Mouse (Mus musculus) liver, embryonic 16.5 days (tissue): ENCODE results near the gene Zfhx2. TPM values are rescaled to one million over a fixed set of nuclear protein-coding genes. Genes with fewer than 3 reads are reported as not detected.

Experiments
- ATAC-seq: fragments of 200-750 bp; cut with Nextera tagmentation; 2 replicates; pipeline ENCODE4 v1.8.0; 2017; ENCODE audit warnings: low read depth, mild to moderate bottlenecking, moderate number of reproducible peaks, moderate library complexity
- H3K27ac ChIP-seq: fragments of 300-500 bp; sonication (generic); 2 replicates; pipeline ENCODE4 v1.5.1; 2014; ENCODE audit warnings: mild to moderate bottlenecking, low read length
- H3K27me3 ChIP-seq: fragments of 300-500 bp; sonication (generic); 2 replicates; pipeline ENCODE4 v1.6.1; 2014; ENCODE audit warnings: low read depth, low read length, mixed read lengths; ENCODE audit not compliant: control insufficient read depth, insufficient read depth
- H3K36me3 ChIP-seq: fragments of 300-500 bp; sonication (generic); 2 replicates; pipeline ENCODE4 v1.6.1; 2014; ENCODE audit warnings: mild to moderate bottlenecking; ENCODE audit not compliant: control insufficient read depth, insufficient read depth
- H3K4me1 ChIP-seq: fragments of 300-500 bp; sonication (generic); 2 replicates; pipeline ENCODE4 v1.6.1; 2014; ENCODE audit warnings: low read depth, low read length, mixed read lengths; ENCODE audit not compliant: control insufficient read depth
- H3K4me2 ChIP-seq: fragments of 300-500 bp; sonication (generic); 2 replicates; pipeline ENCODE4 v1.6.1; 2014; ENCODE audit warnings: low read depth, low read length, mixed read lengths
- H3K4me3 ChIP-seq: fragments of 300-500 bp; sonication (generic); 2 replicates; pipeline ENCODE4 v1.5.1; 2014; ENCODE audit warnings: low read depth, mild to moderate bottlenecking, low read length
- H3K9ac ChIP-seq: fragments of 300-500 bp; sonication (generic); 2 replicates; pipeline ENCODE4 v1.6.1; 2014; ENCODE audit warnings: low read depth, low read length
- H3K9me3 ChIP-seq: fragments of 300-500 bp; sonication (generic); replicated peaks from 2 replicates; pipeline ENCODE4 v1.6.1; 2016; ENCODE audit warnings: low read length; ENCODE audit not compliant: control insufficient read depth
- WGBS: fragments of 180-500 bp; shearing (Covaris S2); extraction: QIAGEN DNeasy Blood & Tissue Kit; methylation state at CpG from one replicate; pipeline ENCODE4 v1.1.7; 2014; ENCODE audit not compliant: insufficient replicate concordance; 5-methylcytosine and 5-hydroxymethylcytosine counted together
- polyA plus RNA-seq: library from polyadenylated mRNA; unstranded; fragments of >200 nt; fragmentation: Nextera tagmentation; extraction: Ambion mirVana; gene quantifications from 2 replicates; pipeline ENCODE4 v1.2.1, GENCODE M21; 2015

Gene Zfhx2
- polyA plus RNA-seq, 1 experiment from 2014 or later = 1.1 TPM

GRCm38 (mm10) chr14:55076224-55076623 is 15.9 kb downstream of the Zfhx2 start:
- H3K9me3 ChIP-seq = no peaks in the 10 kb centered on the region
- H3K4me1 ChIP-seq = peaks cover 7% of the 10 kb centered on the region
- H3K4me3 ChIP-seq = no peak overlapping the region
- peaks cover 23% of the 10 kb centered on the region for H3K27me3 ChIP-seq
- 59% methylated on average over 6 of the region's 6 CpGs for WGBS
- no peaks in the 10 kb centered on the region for H3K36me3 ChIP-seq
- H3K27ac ChIP-seq = no peak overlapping the region
- no peak overlapping the region for H3K4me2 ChIP-seq
- no peak for ATAC-seq
- H3K9ac ChIP-seq = no peak overlapping the region

- H3K9me3 ChIP-seq = no peaks in the 10 kb centered on the region
- H3K27ac ChIP-seq = no peak overlapping the region
- peaks cover 23% of the 10 kb centered on the region for H3K27me3 ChIP-seq
- peaks cover 7% of the 10 kb centered on the region for H3K4me1 ChIP-seq
- WGBS = 93% methylated on average over 12 of the region's 12 CpGs
- ATAC-seq = no peak
- H3K4me2 ChIP-seq = no peak overlapping the region
- H3K36me3 ChIP-seq = no peaks in the 10 kb centered on the region
- no peak overlapping the region for H3K4me3 ChIP-seq
- no peak overlapping the region for H3K9ac ChIP-seq
Observed at GRCm38 (mm10) chr14:55074416-55074815, 17.7 kb downstream of the Zfhx2 start.

GRCm38 (mm10) chr14:55071756-55072155 is 20.4 kb downstream of the Zfhx2 start:
- Histone ChIP-seq H3K4me2 (peak overlapping the region; percentile 7; the same call in 1 of the 2 replicates), H3K9me3 (no peaks in the 10 kb centered on the region), H3K9ac (no peak overlapping the region), H3K4me3 (no peak overlapping the region), H3K36me3 (no peaks in the 10 kb centered on the region), H3K4me1 (no peaks in the 10 kb centered on the region), H3K27ac (no peak overlapping the region), H3K27me3 (no peaks in the 10 kb centered on the region)
- no peak for ATAC-seq
- 47% methylated on average over 19 of the region's 19 CpGs for WGBS

GRCm38 (mm10) chr14:55066042-55066441 is 26.1 kb downstream of the Zfhx2 start:
- no peak for ATAC-seq
- WGBS = 82% methylated on average over 8 of the region's 8 CpGs
- Histone ChIP-seq H3K4me3 (no peak overlapping the region), H3K27ac (no peak overlapping the region), H3K4me2 (no peak overlapping the region), H3K27me3 (no peaks in the 10 kb centered on the region), H3K9me3 (no peaks in the 10 kb centered on the region), H3K9ac (no peak overlapping the region), H3K4me1 (peaks cover 28% of the 10 kb centered on the region), H3K36me3 (no peaks in the 10 kb centered on the region)

GRCm38 (mm10) chr14:55065391-55065790 is 26.7 kb downstream of the Zfhx2 start:
- H3K9me3 ChIP-seq = no peaks in the 10 kb centered on the region
- H3K4me2 ChIP-seq = no peak overlapping the region
- WGBS = 80% methylated on average over 13 of the region's 13 CpGs
- no peak overlapping the region for H3K9ac ChIP-seq
- H3K36me3 ChIP-seq = no peaks in the 10 kb centered on the region
- H3K27me3 ChIP-seq = no peaks in the 10 kb centered on the region
- no peak for ATAC-seq
- no peak overlapping the region for H3K27ac ChIP-seq
- no peak overlapping the region for H3K4me3 ChIP-seq
- H3K4me1 ChIP-seq = peaks cover 28% of the 10 kb centered on the region

GRCm38 (mm10) chr14:55064481-55065370 is 27.4 kb downstream of the Zfhx2 start:
- Histone ChIP-seq H3K4me2 (peak overlapping the region; percentile 86), H3K9ac (no peak overlapping the region; the same call in 1 of the 2 replicates), H3K27me3 (no peaks in the 10 kb centered on the region), H3K4me3 (peak overlapping the region; percentile 68), H3K27ac (no peak overlapping the region), H3K4me1 (peaks cover 31% of the 10 kb centered on the region), H3K9me3 (no peaks in the 10 kb centered on the region), H3K36me3 (no peaks in the 10 kb centered on the region)
- 69% methylated on average over 35 of the region's 35 CpGs for WGBS
- no peak for ATAC-seq

- peak overlapping the region; percentile 68 for H3K4me3 ChIP-seq
- peak overlapping the region; percentile 80 for H3K9ac ChIP-seq
- no peak for ATAC-seq
- H3K27me3 ChIP-seq = no peaks in the 10 kb centered on the region
- no peaks in the 10 kb centered on the region for H3K9me3 ChIP-seq
- H3K27ac ChIP-seq = peak overlapping the region; percentile 86
- peaks cover 40% of the 10 kb centered on the region for H3K4me1 ChIP-seq
- 82% methylated on average over 22 of the region's 22 CpGs for WGBS
- H3K36me3 ChIP-seq = no peaks in the 10 kb centered on the region
- H3K4me2 ChIP-seq = peak overlapping the region; percentile 86
Observed at GRCm38 (mm10) chr14:55063581-55064381, 28.3 kb downstream of the Zfhx2 start.

- H3K27ac ChIP-seq = peak overlapping the region; percentile 86
- H3K4me3 ChIP-seq = peak overlapping the region; percentile 68
- H3K27me3 ChIP-seq = no peaks in the 10 kb centered on the region
- ATAC-seq = no peak; the same call in 1 of the 2 replicates
- H3K36me3 ChIP-seq = no peaks in the 10 kb centered on the region
- WGBS = 49% methylated on average over 5 of the region's 5 CpGs
- peak overlapping the region; percentile 80 for H3K9ac ChIP-seq
- no peaks in the 10 kb centered on the region for H3K9me3 ChIP-seq
- H3K4me1 ChIP-seq = peaks cover 45% of the 10 kb centered on the region
- peak overlapping the region; percentile 86 for H3K4me2 ChIP-seq
Observed at GRCm38 (mm10) chr14:55063117-55063516, 29.0 kb downstream of the Zfhx2 start.
